Mouse (Mus musculus) CH12.LX (cell line): ENCODE data around the gene 1700016C15Rik. TPM values are rescaled to one million over a fixed set of nuclear protein-coding genes. Genes with fewer than 3 reads are reported as not detected.

Experiments used
- DNase-seq: peaks from one replicate; pipeline ENCODE4 v3.0.0-alpha.2; 2013; ENCODE audit errors: extremely low read depth
- H3K27ac ChIP-seq: 2 replicates; pipeline ENCODE4 v1.5.1; 2012; ENCODE audit warnings: low read depth, mild to moderate bottlenecking, control low read depth, moderate library complexity; ENCODE audit not compliant: insufficient read depth
- H3K27me3 ChIP-seq: replicated peaks from 2 replicates; pipeline ENCODE3; 2012; ENCODE audit warnings: inconsistent platforms
- H3K36me3 ChIP-seq, 2 experiments: replicated peaks in 1 of 2; 2 replicates each; pipeline versions ENCODE3 to v1.6.1; 2012; ENCODE audit warnings: inconsistent platforms in 1 of 2, low read length in 1 of 2, mild to moderate bottlenecking in 1 of 2, mixed read lengths in 1 of 2, moderate library complexity in 1 of 2; ENCODE audit not compliant: control insufficient read depth in 1 of 2, insufficient read depth in 1 of 2
- H3K4me1 ChIP-seq, 2 experiments: 2 replicates each; pipeline ENCODE4 v1.6.1; 2012; ENCODE audit warnings: inconsistent platforms in 1 of 2, moderate library complexity in 1 of 2; ENCODE audit not compliant: insufficient read depth in 2 of 2, control insufficient read depth in 1 of 2
- H3K4me2 ChIP-seq: 2 replicates; pipeline ENCODE4 v1.6.1; 2012; ENCODE audit warnings: low read depth, mild to moderate bottlenecking, control low read depth; ENCODE audit not compliant: poor library complexity, insufficient read depth, severe bottlenecking
- H3K4me3 ChIP-seq, 3 experiments: fragments of 150-350 bp in 1 of 3; sonication (generic) in 1 of 3; replicated peaks in 1 of 3; 2 replicates each; pipeline versions ENCODE3 to v1.5.1; 2011 to 2012; ENCODE audit warnings: low read depth in 2 of 3, low read length in 2 of 3, mild to moderate bottlenecking in 2 of 3, moderate library complexity in 2 of 3, control low read depth in 1 of 3, improper control_type of control experiment in 1 of 3, inconsistent platforms in 1 of 3, mixed read lengths in 1 of 3; ENCODE audit not compliant: poor library complexity in 1 of 3
- H3K79me2 ChIP-seq: replicated peaks from 2 replicates; pipeline ENCODE4 v1.6.1; 2012; ENCODE audit warnings: mild to moderate bottlenecking, moderate library complexity; ENCODE audit not compliant: control insufficient read depth, poor library complexity, insufficient read depth, severe bottlenecking; ENCODE audit errors: extremely low read depth
- H3K9ac ChIP-seq: 2 replicates; pipeline ENCODE4 v1.6.1; 2012; ENCODE audit warnings: low read depth, mild to moderate bottlenecking, control low read depth, moderate library complexity; ENCODE audit not compliant: insufficient read depth
- H3K9me3 ChIP-seq: replicated peaks from 2 replicates; pipeline ENCODE3; 2012; ENCODE audit warnings: low read length, inconsistent platforms, mixed read lengths
- CHD2 ChIP-seq: IDR thresholded peaks from 2 replicates; pipeline ENCODE4 v1.6.1; 2011; ENCODE audit warnings: low read length, improper control_type of control experiment
- ELF1 ChIP-seq: IDR thresholded peaks from 2 replicates; pipeline ENCODE4 v1.6.1; 2014; ENCODE audit warnings: low read depth, mild to moderate bottlenecking, inconsistent platforms, low read length, improper control_type of control experiment
- EP300 ChIP-seq: IDR thresholded peaks from 2 replicates; pipeline ENCODE4 v1.6.1; 2011; ENCODE audit warnings: low read length, improper control_type of control experiment
- ETS1 ChIP-seq: conservative IDR thresholded peaks from 2 replicates; pipeline ENCODE4 v1.6.1; 2012; ENCODE audit warnings: low read depth, mild to moderate bottlenecking, inconsistent platforms, low read length, improper control_type of control experiment, moderate library complexity
- IRF4 ChIP-seq: IDR thresholded peaks from 2 replicates; pipeline ENCODE4 v1.6.1; 2014; ENCODE audit warnings: low read depth, mild to moderate bottlenecking, inconsistent platforms, low read length, improper control_type of control experiment
- JUN ChIP-seq: IDR thresholded peaks from 2 replicates; pipeline ENCODE4 v1.6.1; 2011; ENCODE audit warnings: low read depth, mild to moderate bottlenecking, low read length, improper control_type of control experiment, moderate library complexity; ENCODE audit not compliant: insufficient read depth
- JUND ChIP-seq: conservative IDR thresholded peaks from 2 replicates; pipeline ENCODE4 v1.6.1; 2011; ENCODE audit warnings: low read depth, low read length, improper control_type of control experiment
- KAT2A ChIP-seq: IDR thresholded peaks from 2 replicates; pipeline ENCODE4 v1.6.1; 2012; ENCODE audit warnings: low read length, improper control_type of control experiment, inconsistent platforms; ENCODE audit not compliant: insufficient replicate concordance
- MAFK ChIP-seq: IDR thresholded peaks from 2 replicates; pipeline ENCODE4 v1.6.1; 2011; ENCODE audit warnings: low read length, improper control_type of control experiment; ENCODE audit not compliant: insufficient replicate concordance
- MAX ChIP-seq: IDR thresholded peaks from 2 replicates; pipeline ENCODE4 v1.6.1; 2011; ENCODE audit warnings: low read length, improper control_type of control experiment
- MEF2A ChIP-seq: IDR thresholded peaks from 2 replicates; pipeline ENCODE4 v1.6.1; 2014; ENCODE audit warnings: low read depth, mild to moderate bottlenecking, inconsistent platforms, low read length, improper control_type of control experiment, borderline replicate concordance
- MXI1 ChIP-seq: IDR thresholded peaks from 2 replicates; pipeline ENCODE4 v1.6.1; 2011; ENCODE audit warnings: mild to moderate bottlenecking, low read depth, low read length, improper control_type of control experiment
- MYC ChIP-seq: IDR thresholded peaks from 2 replicates; pipeline ENCODE4 v1.6.1; 2011; ENCODE audit warnings: low read depth, mild to moderate bottlenecking, improper control_type of control experiment, low read length
- RCOR1 ChIP-seq: conservative IDR thresholded peaks from 2 replicates; pipeline ENCODE4 v1.6.1; 2012; ENCODE audit warnings: low read depth, mild to moderate bottlenecking, inconsistent platforms, low read length, improper control_type of control experiment
- SIN3A ChIP-seq: IDR thresholded peaks from 2 replicates; pipeline ENCODE4 v1.6.1; 2012; ENCODE audit warnings: low read length, improper control_type of control experiment, inconsistent platforms
- TBP ChIP-seq: conservative IDR thresholded peaks from 2 replicates; pipeline ENCODE4 v1.6.1; 2011; ENCODE audit warnings: low read depth, low read length, improper control_type of control experiment
- USF1 ChIP-seq: IDR thresholded peaks from 2 replicates; pipeline ENCODE4 v1.6.1; 2014; ENCODE audit warnings: low read depth, mild to moderate bottlenecking, inconsistent platforms, low read length, improper control_type of control experiment
- ZMIZ1 ChIP-seq: IDR thresholded peaks from 2 replicates; pipeline ENCODE4 v1.6.1; 2012; ENCODE audit warnings: low read depth, mild to moderate bottlenecking, inconsistent platforms, low read length, improper control_type of control experiment
- dilution Hi-C: fragments of 300-500 bp; cut with MboI; formaldehyde crosslinking; loops from 2 replicates; pipeline ENCODE4 v1.14.3; 2020; ENCODE audit warnings: low sequenced_read_pairs; ENCODE audit not compliant: extremely low pct_unique_long_range_greater_than_20kb, extremely low pct_ligation_motif_present
- in situ Hi-C: fragments of 300-500 bp; cut with MboI; formaldehyde crosslinking; loops from 3 replicates; pipeline ENCODE4 v1.14.3; 2019; ENCODE audit warnings: low sequenced_read_pairs, low pct_ligation_motif_present, low pct_unique_long_range_greater_than_20kb, mixed read lengths
- polyA plus RNA-seq: library from polyadenylated mRNA; unstranded; fragments of >175 nt; gene quantifications from 2 replicates; pipeline ENCODE4 v1.2.1, GENCODE M21; 2012; ENCODE audit warnings: low read depth; ENCODE audit not compliant: insufficient read length
- total RNA-seq, 2 experiments: library from RNA; depleted of rRNA; stranded (reverse); fragments of 300-350 nt in 1 of 2; fragments of >200 nt in 1 of 2; gene quantifications; 2 replicates each; pipeline ENCODE4 v1.2.3; 2012 to 2014

The 1700016C15Rik gene
- total and polyA plus RNA-seq, 3 experiments, result not detected

DNA sequence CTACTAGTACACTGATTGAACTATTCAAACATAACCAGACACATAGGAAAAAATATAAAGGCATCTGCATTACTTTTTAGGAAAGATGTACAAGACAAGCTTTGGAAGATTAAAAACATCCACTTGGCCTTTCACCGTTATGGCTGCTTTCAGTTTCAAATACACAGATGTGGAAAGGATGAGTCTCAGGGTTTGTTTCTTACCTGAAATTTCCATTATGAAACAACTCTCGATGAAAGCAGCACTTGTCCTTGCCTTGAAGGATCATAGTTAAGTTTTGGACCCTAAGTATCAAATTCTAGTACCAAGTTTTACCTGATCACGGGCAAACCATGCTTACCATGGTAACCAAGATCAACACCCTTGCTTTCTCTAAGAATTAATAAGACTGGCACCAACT is 63.2 kb downstream of the 1700016C15Rik start:
- dilution Hi-C loops, result no loop called here
- peak overlapping the region; percentile 30; the same call in 1 of the 2 replicates for H3K27ac ChIP-seq
- peaks cover 0 to 28% of the 10 kb centered on the region in 2 experiments; a peak in 2 of 4 replicates for H3K4me1 ChIP-seq
- peaks cover 0 to 15% of the 10 kb centered on the region in 2 experiments for H3K36me3 ChIP-seq
- H3K27me3 ChIP-seq, result no peaks in the 10 kb centered on the region
- in situ Hi-C loops, result no loop called here
- peak overlapping the region; percentile 60 for H3K9ac ChIP-seq
- TF ChIP-seq SIN3A (peak; percentile 59; the same call in 1 of the 2 replicates), MEF2A (peak; percentile 69), MAFK (peak; percentile 55; the same call in 1 of the 2 replicates), ELF1 (no peak), CHD2 (0 out of 2 replicates have a peak, but pooled peaks have one; percentile 15), IRF4 (peak; percentile 80), TBP (0 out of 2 replicates have a peak, but pooled peaks have one; percentile 8), RCOR1 (no peak), MYC (no peak), MAX (0 out of 2 replicates have a peak, but pooled peaks have one; percentile 29), ZMIZ1 (no peak), JUND (peak; percentile 88), EP300 (peak; percentile 90), ETS1 (peak; percentile 88), JUN (peak; percentile 85), KAT2A (no peak)
- H3K9me3 ChIP-seq, result peaks cover 6% of the 10 kb centered on the region
- H3K4me3 ChIP-seq, result peak overlapping the region; percentile 13 to 81 (median 23)
- DNase-seq, result peak; percentile 57
- H3K4me2 ChIP-seq, result peak overlapping the region; percentile 89
- H3K79me2 ChIP-seq, result peaks cover 62% of the 10 kb centered on the region

DNA sequence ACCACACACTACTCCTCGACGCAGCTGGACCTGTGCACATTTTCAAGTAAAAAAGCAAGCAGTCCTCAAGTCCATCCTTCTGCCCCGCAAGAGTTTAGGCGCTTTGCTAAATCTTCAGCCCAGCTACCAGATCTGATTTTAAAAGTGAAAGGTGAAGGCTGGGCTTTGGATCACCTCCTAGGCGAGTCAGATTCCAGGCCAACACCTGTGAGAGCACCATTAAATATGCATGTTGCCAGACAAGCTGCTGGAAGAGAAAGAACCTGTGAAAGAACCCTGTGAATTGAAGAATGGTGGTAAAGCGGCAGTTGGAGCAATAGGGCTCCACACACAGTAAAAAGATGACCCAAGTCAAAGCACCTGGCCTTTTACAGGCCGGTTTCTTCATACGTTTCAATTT is 65.3 kb downstream of the 1700016C15Rik start:
- no peak for TF ChIP-seq USF1
- 0 out of 2 replicates have a peak, but pooled peaks have one; percentile 6 for TF ChIP-seq MXI1
- Histone ChIP-seq H3K4me1 (peaks cover 0 to 28% of the 10 kb centered on the region in 2 experiments; a peak in 2 of 4 replicates), H3K4me3 (peak overlapping the region; percentile 39 to 97 (median 81)), H3K9me3 (peaks cover under 1% of the 10 kb centered on the region), H3K9ac (peak overlapping the region; percentile 93), H3K27ac (0 out of 2 replicates have a peak overlapping the region, but pooled peaks have one; percentile 8), H3K4me2 (peak overlapping the region; percentile 85), H3K36me3 (peaks cover 0 to 6% of the 10 kb centered on the region in 2 experiments), H3K27me3 (no peaks in the 10 kb centered on the region), H3K79me2 (peaks cover 47% of the 10 kb centered on the region)
- in situ Hi-C loops, result no loop called here
- dilution Hi-C loops, result no loop called here
- DNase-seq, result peak; percentile 15
